Mouse (Mus musculus): ENCODE measurements around the gene Nudcd3. TPM values are rescaled to one million over a fixed set of nuclear protein-coding genes. Genes with fewer than 3 reads are reported as not detected.

Gene Nudcd3
- polyA plus RNA-seq, 1 experiment from 2014 or later, result 61.5 TPM

GRCm38 (mm10) chr11:6175506-6175905 is 24.7 kb downstream of the Nudcd3 start:
- no peak overlapping the region for H3K9ac ChIP-seq
- ATAC-seq (ENCODE audit: low FRiP score), result no peak
- H3K27ac ChIP-seq, result no peak overlapping the region
- H3K36me3 ChIP-seq, result no peaks in the 10 kb centered on the region
- H3K9me3 ChIP-seq, result no peaks in the 10 kb centered on the region; the same call in 1 of the 2 replicates
- H3K4me1 ChIP-seq (replicated peaks), result peaks cover 40% of the 10 kb centered on the region
- no peak overlapping the region for H3K4me2 ChIP-seq
- 74% methylated on average over 1 of the region's 1 CpGs for WGBS
- no peaks in the 10 kb centered on the region for H3K27me3 ChIP-seq
- H3K4me3 ChIP-seq, result no peak overlapping the region

GRCm38 (mm10) chr11:6174719-6175118 is 25.5 kb downstream of the Nudcd3 start:
- Histone ChIP-seq H3K4me3 (no peak overlapping the region), H3K9me3 (no peaks in the 10 kb centered on the region; the same call in 1 of the 2 replicates), H3K27ac (peak overlapping the region; percentile 5; the same call in 1 of the 2 replicates), H3K36me3 (no peaks in the 10 kb centered on the region), H3K9ac (no peak overlapping the region), H3K27me3 (no peaks in the 10 kb centered on the region), H3K4me2 (no peak overlapping the region), H3K4me1 (replicated peaks) (peaks cover 33% of the 10 kb centered on the region)
- ATAC-seq (ENCODE audit: low FRiP score), result no peak
- 79% methylated on average over 7 of the region's 7 CpGs for WGBS

- Histone ChIP-seq H3K4me2 (no peak overlapping the region), H3K4me1 (replicated peaks) (no peaks in the 10 kb centered on the region; the same call in 1 of the 2 replicates), H3K9me3 (no peaks in the 10 kb centered on the region; the same call in 1 of the 2 replicates), H3K36me3 (no peaks in the 10 kb centered on the region), H3K27ac (no peak overlapping the region), H3K4me3 (no peak overlapping the region), H3K27me3 (no peaks in the 10 kb centered on the region), H3K9ac (no peak overlapping the region)
- ATAC-seq (ENCODE audit: low FRiP score), result no peak
- WGBS, result 89% methylated on average over 2 of the region's 2 CpGs
Measured at GRCm38 (mm10) chr11:6169041-6169663, 31.1 kb downstream of the Nudcd3 start.

- no peak for ATAC-seq (ENCODE audit: low FRiP score)
- no peaks in the 10 kb centered on the region for H3K9me3 ChIP-seq
- 92% methylated on average over 12 of the region's 12 CpGs for WGBS
Measured at GRCm38 (mm10) chr11:6166351-6166750, 33.9 kb downstream of the Nudcd3 start.

GRCm38 (mm10) chr11:6165391-6166081 is 34.7 kb downstream of the Nudcd3 start:
- no peak overlapping the region for H3K4me2 ChIP-seq
- no peak for ATAC-seq (ENCODE audit: low FRiP score)
- H3K27me3 ChIP-seq, result no peaks in the 10 kb centered on the region
- WGBS, result 88% methylated on average over 7 of the region's 7 CpGs
- H3K27ac ChIP-seq, result no peak overlapping the region
- no peaks in the 10 kb centered on the region for H3K36me3 ChIP-seq
- H3K9me3 ChIP-seq, result no peaks in the 10 kb centered on the region
- H3K9ac ChIP-seq, result no peak overlapping the region
- peaks cover 7% of the 10 kb centered on the region for H3K4me1 ChIP-seq (replicated peaks)
- no peak overlapping the region for H3K4me3 ChIP-seq

More at GRCm38 (mm10) chr11:6166351-6166750, 33.9 kb downstream of the Nudcd3 start:
- no peak overlapping the region for H3K9ac ChIP-seq
- H3K36me3 ChIP-seq, result no peaks in the 10 kb centered on the region
- H3K27me3 ChIP-seq, result no peaks in the 10 kb centered on the region
- no peaks in the 10 kb centered on the region; the same call in 1 of the 2 replicates for H3K4me1 ChIP-seq (replicated peaks)
- H3K4me2 ChIP-seq, result no peak overlapping the region
- no peak overlapping the region for H3K4me3 ChIP-seq
- no peak overlapping the region for H3K27ac ChIP-seq

- Histone ChIP-seq H3K4me3 (no peak overlapping the region), H3K36me3 (no peaks in the 10 kb centered on the region), H3K9ac (no peak overlapping the region), H3K4me1 (replicated peaks) (peaks cover 9% of the 10 kb centered on the region), H3K27ac (no peak overlapping the region), H3K27me3 (no peaks in the 10 kb centered on the region), H3K4me2 (no peak overlapping the region), H3K9me3 (no peaks in the 10 kb centered on the region)
- WGBS, result 97% methylated on average over 7 of the region's 7 CpGs
- ATAC-seq (ENCODE audit: low FRiP score), result no peak
Measured at GRCm38 (mm10) chr11:6164781-6165180, 35.4 kb downstream of the Nudcd3 start.

- H3K9ac ChIP-seq, result no peak overlapping the region
- no peaks in the 10 kb centered on the region for H3K9me3 ChIP-seq
- H3K27me3 ChIP-seq, result no peaks in the 10 kb centered on the region
- no peak overlapping the region for H3K4me2 ChIP-seq
- H3K27ac ChIP-seq, result no peak overlapping the region
- no peak overlapping the region for H3K4me3 ChIP-seq
- ATAC-seq (ENCODE audit: low FRiP score), result no peak
- no peaks in the 10 kb centered on the region for H3K36me3 ChIP-seq
- peaks cover 9% of the 10 kb centered on the region for H3K4me1 ChIP-seq (replicated peaks)
- WGBS, result 95% methylated on average over 12 of the region's 12 CpGs
Measured at GRCm38 (mm10) chr11:6163706-6164105, 36.5 kb downstream of the Nudcd3 start.

- Histone ChIP-seq H3K9ac (no peak overlapping the region), H3K36me3 (no peaks in the 10 kb centered on the region), H3K4me2 (no peak overlapping the region), H3K27me3 (no peaks in the 10 kb centered on the region), H3K4me1 (replicated peaks) (peaks cover 9% of the 10 kb centered on the region), H3K9me3 (no peaks in the 10 kb centered on the region), H3K4me3 (no peak overlapping the region), H3K27ac (no peak overlapping the region)
- ATAC-seq (ENCODE audit: low FRiP score), result no peak
- WGBS, result over 99% methylated on average over 3 of the region's 3 CpGs
Measured at GRCm38 (mm10) chr11:6163062-6163461, 37.2 kb downstream of the Nudcd3 start.

- no peaks in the 10 kb centered on the region for H3K9me3 ChIP-seq
- peaks cover 17% of the 10 kb centered on the region for H3K4me1 ChIP-seq (replicated peaks)
- no peak overlapping the region for H3K27ac ChIP-seq
- H3K27me3 ChIP-seq, result no peaks in the 10 kb centered on the region
- H3K36me3 ChIP-seq, result no peaks in the 10 kb centered on the region
- H3K9ac ChIP-seq, result no peak overlapping the region
- no peak overlapping the region for H3K4me3 ChIP-seq
- ATAC-seq (ENCODE audit: low FRiP score), result no peak
- H3K4me2 ChIP-seq, result no peak overlapping the region
Measured at GRCm38 (mm10) chr11:6161549-6161948, 38.7 kb downstream of the Nudcd3 start.

GRCm38 (mm10) chr11:6160663-6161271 is 39.4 kb downstream of the Nudcd3 start:
- H3K4me2 ChIP-seq, result no peak overlapping the region
- H3K27ac ChIP-seq, result no peak overlapping the region
- no peaks in the 10 kb centered on the region for H3K27me3 ChIP-seq
- no peaks in the 10 kb centered on the region for H3K36me3 ChIP-seq
- no peaks in the 10 kb centered on the region for H3K9me3 ChIP-seq
- peaks cover 19% of the 10 kb centered on the region for H3K4me1 ChIP-seq (replicated peaks)
- WGBS, result 85% methylated on average over 3 of the region's 3 CpGs
- no peak overlapping the region for H3K4me3 ChIP-seq
- no peak for ATAC-seq (ENCODE audit: low FRiP score)
- no peak overlapping the region for H3K9ac ChIP-seq

GRCm38 (mm10) chr11:6159704-6160275 is 40.4 kb downstream of the Nudcd3 start:
- Histone ChIP-seq H3K36me3 (no peaks in the 10 kb centered on the region), H3K4me1 (replicated peaks) (peaks cover 23% of the 10 kb centered on the region), H3K4me2 (no peak overlapping the region), H3K4me3 (no peak overlapping the region), H3K27ac (no peak overlapping the region), H3K27me3 (no peaks in the 10 kb centered on the region), H3K9me3 (no peaks in the 10 kb centered on the region), H3K9ac (no peak overlapping the region)
- ATAC-seq (ENCODE audit: low FRiP score), result no peak
- WGBS, result 96% methylated on average over 4 of the region's 4 CpGs

- Histone ChIP-seq H3K27me3 (no peaks in the 10 kb centered on the region), H3K9me3 (no peaks in the 10 kb centered on the region), H3K4me1 (replicated peaks) (peaks cover 32% of the 10 kb centered on the region), H3K9ac (no peak overlapping the region), H3K4me2 (no peak overlapping the region), H3K36me3 (no peaks in the 10 kb centered on the region), H3K4me3 (no peak overlapping the region), H3K27ac (no peak overlapping the region)
- 90% methylated on average over 1 of the region's 1 CpGs for WGBS
- no peak for ATAC-seq (ENCODE audit: low FRiP score)
Measured at GRCm38 (mm10) chr11:6158515-6158914, 41.7 kb downstream of the Nudcd3 start.
